Mouse (Mus musculus) adrenal gland, postnatal 14 days (tissue): Measurements from ENCODE around the gene C730034F03Rik. TPM values are rescaled to one million over a fixed set of nuclear protein-coding genes. Genes with fewer than 3 reads are reported as not detected.

Experiments
- DNase-seq: peaks from one replicate; pipeline ENCODE4 v3.0.0; 2021; ENCODE audit warnings: mixed read lengths
- total RNA-seq: library from RNA; stranded (reverse); gene quantifications from 2 replicates; pipeline ENCODE4 v1.2.3, GENCODE M21; 2021

Gene C730034F03Rik
- total RNA-seq, 1 experiment from 2014 or later: 2.5 TPM

DNA sequence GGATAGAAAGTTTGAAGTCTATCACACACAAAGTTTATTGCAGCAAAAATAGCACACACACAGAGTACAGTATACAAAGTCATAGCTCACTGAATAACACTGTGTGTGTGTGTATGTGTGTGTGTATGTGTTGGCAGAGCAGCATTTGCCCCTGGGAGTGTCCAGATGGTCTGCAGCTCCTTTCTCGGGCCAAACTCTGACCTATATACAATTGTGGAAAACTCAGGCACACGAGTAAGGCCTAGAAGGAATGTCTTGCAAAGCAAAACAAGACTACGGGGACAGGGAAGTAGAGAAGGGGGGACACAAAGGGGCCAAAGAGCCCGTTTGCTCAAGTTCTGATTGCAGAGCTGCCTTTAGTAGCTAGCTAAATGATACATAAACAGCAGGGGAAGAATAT, 3.6 kb downstream of the C730034F03Rik start:
- DNase-seq: no peak

DNA sequence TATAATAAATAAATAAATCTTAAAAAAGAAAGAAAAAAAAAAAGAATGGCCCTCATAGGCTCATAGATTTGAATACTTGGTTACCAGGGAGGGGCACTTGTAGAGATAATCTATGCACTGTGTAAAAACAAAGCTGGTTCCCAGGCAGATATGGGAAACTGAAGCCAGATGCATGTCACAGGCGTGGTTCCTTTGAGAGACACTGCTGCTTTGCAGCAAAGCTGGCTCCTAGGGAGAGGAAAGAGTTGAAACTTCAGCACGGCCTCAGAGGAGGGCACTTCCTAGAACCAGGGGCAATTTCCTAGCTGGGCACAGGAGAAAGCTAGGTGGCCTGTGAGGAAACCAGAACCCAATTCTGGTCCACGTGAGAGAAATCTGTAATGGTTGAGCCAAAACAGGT, 4.7 kb downstream of the C730034F03Rik start:
- DNase-seq: no peak

DNA sequence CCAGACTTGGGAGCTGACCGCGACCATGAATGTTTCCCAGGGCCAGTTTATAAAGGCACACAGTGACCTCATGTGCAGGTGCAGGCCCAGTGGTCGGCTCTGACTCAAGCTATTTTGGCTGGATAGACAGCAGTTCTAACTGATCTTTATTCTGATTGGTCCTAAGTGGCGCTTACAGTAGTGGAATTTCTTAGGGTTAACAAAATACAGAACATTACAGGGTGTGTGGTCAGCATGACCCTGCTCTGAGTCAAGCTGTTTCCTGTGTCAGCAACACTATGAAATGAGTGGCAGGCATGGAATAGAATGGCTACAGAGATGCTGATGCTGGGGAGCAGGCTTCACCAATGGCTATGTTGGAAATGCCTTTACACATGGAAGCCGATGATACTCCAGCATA, 6.5 kb downstream of the C730034F03Rik start:
- no peak for DNase-seq

DNA sequence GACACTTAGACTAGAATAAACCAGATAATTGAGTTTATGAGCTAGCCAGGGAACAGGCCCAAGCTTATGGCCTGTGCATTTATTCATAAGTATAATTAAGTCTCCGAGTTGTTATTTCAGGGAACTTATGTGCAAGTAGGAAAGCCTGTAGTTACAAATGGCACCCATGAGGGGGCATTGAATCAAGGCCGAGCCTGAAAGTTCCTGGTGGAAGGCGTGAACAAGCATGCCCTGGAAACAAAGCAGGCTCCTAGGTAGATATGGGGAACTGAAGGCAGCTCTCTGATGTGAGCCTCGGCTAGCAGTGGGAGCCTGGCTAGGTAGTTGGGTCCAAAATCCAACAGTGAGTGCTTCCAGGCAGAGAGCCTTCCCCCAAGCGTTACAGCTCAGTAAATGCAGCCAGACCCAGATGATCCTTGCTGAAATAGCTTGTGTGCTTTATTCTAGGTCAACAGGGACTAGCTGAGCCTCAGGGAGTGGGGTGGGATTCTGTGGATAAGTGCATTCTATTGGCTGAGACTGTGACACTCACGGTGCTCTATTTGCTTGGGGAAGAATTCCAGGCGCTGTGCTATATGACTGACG, 13.2 kb downstream of the C730034F03Rik start:
- no peak for DNase-seq

DNA sequence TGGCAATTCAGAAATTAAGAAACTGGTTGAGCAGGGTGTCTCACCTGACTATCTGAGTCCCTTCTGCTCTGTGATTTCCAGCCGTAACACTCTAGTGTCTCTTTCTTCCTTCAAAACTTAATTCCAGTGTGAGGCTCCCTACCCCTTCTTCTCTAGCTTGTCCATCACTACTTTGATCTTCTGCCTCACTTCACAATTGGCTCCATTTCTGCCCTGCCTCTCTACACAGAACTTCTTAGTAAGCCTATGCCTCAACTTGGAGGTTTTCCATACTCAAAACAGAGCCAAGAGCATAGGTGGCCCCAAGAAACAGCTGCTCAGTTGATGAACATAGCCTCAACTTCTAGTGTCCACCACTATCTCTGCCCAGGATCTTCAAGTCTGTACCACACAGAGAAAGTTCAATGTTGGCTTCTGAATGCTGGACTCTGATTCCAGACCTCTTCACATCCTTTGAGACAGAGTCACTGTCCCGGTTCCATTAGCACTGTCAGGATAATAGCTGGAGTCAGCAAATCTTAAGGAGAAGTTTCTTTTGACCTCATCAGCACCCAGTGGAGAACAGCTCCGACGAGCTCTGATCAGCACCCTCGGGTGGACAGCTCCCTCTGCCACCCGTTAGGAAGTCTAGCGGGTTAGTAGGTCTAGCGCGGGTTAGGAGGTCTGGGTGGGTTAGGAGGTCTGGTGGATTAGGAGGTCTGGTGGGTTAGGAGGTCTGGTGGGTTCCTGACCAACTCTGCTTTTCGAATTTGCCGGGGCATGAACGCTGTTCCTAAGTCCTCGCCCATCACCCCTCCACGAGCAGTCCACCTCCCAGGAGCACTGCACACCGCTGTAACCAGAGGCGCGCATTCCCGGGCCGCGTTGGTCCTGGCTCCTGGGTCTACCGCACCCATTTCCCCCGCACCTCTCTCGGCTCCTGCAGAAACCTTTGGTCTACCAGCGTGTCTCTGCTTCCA, 23.8 kb downstream of the C730034F03Rik start:
- DNase-seq: peak; percentile 86

DNA sequence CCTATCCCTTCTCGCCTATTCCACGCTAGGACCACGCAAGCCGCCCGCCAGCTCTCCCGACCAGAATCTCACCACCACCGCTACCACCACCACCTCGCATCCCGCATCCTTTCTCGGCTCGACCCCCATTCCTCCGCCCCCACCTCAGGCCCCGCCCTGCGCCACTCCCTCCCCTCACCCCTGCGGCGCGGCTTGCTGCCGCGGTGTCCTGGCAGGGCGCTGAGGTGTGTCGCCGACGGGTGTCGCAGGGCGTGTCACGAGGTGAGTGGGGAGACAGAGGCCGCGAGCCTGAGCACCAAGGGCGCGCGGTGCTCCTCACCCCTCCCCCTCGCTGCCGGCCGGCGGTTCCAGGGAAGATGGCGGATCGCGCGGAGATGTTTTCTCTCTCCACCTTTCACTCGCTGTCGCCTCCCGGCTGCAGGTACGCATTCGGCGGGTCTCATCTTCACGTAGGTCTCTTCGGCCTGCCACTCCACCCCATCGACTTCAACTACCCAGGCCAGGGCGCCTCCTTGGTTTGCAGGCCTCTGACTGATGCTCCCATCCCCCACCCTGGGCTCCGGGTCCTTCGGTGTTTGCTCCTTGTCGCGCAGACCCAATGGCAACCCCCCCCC, 24.6 kb downstream of the C730034F03Rik start, which contains the start of gene Mapk8ip2:
Gene Mapk8ip2 (plus strand): TSS at position 49 of the 614 bp plus-strand sequence.
- peak; percentile 51 for DNase-seq

DNA sequence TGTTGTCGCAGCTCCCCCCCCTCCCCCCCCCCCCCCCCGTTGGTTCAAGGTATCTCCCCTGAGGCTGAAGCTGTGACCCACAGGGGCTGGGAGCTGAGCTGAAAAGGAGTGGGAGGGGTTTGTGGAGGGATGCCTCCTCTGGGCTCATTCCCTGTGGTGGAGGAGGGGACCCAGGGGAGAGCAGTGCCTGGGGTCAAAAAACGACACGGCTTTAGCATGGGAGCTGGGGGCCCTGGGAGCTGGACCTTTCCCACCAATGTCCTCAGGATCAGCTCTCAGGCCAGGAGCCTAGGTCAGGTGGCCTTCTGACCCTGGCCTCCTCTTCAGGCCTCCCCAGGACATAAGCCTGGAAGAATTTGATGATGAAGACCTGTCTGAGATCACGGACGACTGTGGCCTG, 25.5 kb downstream of the C730034F03Rik start:
- no peak for DNase-seq

DNA sequence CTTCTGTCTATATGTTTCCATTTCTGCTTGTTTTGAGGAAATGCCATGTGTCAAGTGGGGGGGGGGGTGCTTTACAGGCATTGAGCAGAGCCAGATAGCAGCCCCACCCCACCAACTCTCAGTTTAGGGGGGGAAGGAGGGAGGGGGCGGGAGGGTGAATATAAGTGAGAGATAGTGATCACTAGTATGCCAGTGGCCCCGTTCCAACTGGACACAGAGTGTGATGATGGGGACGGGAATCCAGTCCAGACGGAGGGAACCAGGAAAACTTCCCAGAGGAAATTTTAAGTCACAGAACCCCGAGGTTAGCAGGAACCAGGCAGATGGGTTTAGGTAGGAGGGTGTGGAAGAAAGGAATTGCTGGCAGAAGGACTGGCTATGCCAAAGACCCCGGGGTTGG, 26.3 kb downstream of the C730034F03Rik start:
- DNase-seq: no peak

DNA sequence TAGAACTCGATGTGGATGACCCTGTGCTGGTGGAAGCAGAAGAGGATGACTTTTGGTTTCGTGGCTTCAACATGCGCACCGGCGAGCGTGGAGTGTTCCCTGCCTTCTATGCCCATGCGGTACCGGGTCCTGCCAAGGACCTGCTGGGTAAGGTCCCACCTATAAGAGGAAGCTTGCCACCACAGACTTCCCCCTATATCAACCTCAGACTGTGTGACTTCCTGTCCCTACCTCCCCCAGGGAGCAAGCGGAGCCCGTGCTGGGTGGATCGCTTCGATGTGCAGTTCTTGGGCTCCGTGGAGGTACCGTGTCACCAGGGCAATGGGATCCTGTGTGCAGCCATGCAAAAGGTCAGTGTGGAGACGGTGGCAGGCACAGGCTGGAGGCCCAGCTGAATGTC, 29.6 kb downstream of the C730034F03Rik start:
- DNase-seq: no peak

DNA sequence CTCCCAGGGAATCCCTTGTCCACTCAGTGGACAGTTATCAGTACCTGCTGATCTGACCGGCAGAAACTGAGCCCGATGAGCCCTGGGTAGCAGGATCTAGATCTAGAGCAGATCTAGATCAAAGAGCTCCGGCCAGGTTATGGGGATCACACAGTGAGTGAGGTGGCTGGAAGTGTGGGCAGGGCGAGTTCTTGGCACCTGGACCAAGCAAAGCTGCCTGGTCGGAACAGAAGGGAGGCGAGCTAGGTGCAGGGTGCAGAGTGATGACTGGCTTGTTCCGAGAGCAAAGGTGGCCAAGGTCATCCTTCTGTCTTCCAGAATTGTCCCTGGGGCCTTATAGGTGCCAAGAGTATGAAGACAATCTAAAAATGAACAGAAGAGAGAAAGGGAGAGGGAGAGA, 30.4 kb downstream of the C730034F03Rik start:
- no peak for DNase-seq

DNA sequence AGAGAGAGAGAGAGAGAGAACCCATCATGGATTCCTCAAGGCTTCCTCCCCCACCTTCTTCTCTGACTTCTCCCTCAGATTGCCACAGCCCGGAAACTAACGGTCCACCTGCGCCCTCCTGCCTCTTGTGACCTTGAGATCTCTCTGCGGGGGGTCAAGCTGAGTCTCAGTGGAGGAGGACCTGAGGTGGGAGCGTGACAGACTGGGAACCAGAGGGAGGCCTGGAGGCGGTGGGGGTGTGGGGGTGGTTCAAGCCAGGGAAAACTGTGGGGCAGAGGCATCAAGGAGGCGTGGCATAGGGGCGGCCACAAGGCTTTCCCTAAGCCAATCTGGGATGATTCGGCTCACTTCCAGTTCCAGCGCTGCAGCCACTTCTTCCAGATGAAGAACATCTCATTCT, 30.9 kb downstream of the C730034F03Rik start:
- DNase-seq: no peak

DNA sequence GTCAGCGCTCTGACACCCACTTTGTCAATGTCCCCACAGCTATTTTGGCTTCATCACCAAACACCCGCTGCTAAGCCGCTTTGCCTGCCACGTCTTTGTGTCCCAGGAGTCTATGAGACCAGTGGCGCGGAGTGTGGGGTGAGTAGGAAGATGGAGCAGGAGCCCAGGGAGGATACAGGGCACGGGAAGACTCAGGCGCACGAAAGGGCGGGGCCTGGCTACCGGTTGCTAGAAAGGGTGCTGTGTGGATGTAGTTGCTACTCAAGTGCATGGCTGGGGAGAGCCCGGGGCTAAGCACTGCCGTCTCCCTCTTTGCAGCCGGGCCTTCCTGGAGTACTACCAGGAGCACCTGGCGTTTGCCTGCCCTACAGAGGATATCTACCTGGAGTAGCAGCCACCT, 31.9 kb downstream of the C730034F03Rik start:
- DNase-seq: no peak

DNA sequence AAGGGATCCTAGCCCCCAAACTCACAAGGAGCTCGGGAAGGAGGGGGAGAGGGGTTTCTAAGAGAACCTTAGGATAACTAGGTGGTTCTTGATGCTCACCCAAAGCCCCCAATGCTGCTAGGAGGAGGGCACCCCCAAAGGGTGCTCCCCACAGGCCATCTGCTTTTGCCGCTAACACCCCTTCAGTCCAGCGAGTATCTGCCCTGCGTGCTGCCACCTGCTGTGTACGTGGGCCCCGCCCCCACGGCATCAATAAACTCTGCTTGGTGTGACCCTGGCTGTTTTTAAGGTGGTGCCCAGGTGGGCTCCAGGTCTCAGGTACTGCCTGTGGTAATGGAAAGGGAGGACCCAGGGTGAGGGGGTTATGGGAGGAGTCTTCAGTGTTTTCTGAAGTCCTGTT, 32.8 kb downstream of the C730034F03Rik start:
- DNase-seq: no peak

DNA sequence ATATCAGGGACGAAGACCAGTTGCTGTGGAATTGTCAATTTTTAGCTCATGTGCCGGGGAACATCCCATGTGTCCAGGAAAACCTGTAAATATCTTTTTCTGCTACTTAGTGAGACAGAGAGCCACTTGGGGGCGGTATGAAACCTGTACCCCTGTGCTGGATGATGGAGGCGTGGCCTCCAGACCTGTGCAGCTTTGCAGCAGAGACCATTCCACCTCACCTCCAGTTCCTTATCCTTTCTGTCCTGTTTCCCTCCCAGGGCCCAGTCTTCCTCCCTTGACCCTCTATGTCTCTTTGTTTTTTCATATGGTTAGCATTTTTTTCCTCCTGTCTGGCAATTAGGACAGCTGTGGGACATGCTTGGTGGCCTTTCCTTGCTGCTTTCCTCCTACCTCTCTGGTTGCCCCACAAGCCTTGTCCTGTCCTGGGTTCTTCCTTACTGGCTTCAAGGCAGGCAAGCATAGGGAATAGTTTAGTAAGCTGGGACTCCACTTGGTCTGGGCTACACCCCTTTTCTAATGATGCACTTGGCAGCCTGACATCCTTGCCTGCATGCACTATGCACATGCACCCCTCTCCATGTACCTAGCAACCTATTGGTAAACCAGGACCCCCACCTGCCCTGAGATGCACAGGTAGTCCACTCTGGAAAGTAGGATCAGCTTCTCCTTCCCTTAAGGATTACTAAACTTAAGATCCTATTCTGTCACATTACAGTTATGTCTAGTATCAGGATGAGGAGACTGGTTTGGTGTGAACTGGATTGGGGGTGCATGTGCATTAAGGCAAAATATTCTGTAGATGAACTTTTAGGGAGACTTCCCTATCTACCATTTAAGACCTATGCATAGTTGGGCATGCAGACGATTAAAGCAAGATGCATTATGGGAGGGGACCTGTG, 34.2 kb downstream of the C730034F03Rik start:
- DNase-seq: no peak

DNA sequence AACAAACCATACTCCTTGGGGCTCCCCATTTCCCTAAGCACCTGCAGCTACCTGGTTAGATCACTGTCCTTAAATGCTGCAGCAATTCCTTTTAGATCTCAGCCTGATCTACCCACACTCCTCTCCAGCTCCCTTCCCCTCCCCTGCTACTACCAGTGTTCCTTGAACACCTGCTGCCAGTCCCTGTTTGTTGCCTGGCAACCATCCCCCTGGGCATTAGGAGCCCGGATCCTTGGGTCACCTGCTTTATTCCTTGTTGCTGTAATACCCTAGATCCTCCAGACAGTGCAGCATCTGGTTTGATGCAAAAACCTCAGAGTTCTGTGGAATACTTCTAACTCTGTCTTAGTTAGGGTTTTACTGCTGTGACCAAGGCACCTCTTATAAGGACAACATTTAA, 35.7 kb downstream of the C730034F03Rik start:
- no peak for DNase-seq

DNA sequence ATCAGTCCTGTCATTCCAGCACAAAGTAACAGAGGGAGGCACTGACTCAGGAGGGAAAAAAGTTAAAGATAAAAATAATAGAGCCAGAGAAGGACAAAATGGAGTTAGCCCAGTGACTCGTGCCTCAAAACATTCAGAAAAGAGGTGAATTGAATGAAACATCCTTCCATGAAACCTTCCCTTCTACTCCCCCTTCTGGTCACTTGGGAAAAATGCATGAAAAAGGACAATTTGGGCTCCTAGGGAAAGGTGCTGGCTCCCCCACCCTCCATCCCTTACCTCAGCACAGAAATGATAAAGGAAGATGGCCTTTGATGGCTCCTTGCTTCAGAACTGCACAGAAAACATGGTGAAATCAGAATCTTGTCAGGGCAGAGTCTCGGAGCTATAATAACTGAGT, 39.2 kb downstream of the C730034F03Rik start:
- no peak for DNase-seq

DNA sequence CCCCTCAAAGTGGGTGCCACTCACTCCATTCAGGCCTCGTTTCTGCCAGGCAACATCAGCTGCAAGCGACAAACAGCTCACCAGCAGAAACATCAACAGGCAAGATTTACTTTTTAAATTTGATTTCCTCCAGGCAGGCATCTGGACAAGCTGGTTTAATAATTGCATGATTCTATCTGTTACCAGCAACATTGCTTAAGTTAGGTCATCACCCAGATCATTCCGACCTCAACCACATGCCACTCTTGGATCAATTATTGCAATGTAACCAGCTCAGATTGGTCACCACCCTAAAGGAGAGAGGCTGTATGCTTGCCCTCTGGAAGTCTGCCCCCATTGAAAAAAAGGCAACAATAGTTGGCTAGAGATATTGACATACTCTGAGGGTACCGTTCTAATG, 42.1 kb downstream of the C730034F03Rik start:
- no peak for DNase-seq

DNA sequence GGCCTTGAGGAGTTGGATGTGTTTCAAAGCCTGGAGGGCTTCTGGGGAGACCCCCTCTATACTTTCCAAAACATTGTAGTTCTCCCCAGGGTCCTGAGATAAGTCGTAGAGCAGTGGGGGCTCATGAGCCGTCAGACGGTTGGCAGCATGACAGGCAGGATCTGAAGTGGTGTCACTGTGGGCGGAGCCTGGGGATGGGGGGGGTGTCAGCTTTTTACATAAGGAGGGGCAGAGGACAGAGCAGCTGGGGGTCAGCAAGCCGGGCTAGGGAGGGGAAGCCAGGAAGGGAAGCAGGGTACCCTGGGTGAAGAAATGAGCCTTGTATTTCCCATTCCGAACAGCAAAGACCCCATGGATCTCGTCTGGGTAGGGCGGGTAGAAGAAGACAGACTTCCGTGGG, 44.0 kb downstream of the C730034F03Rik start:
- no peak for DNase-seq

DNA sequence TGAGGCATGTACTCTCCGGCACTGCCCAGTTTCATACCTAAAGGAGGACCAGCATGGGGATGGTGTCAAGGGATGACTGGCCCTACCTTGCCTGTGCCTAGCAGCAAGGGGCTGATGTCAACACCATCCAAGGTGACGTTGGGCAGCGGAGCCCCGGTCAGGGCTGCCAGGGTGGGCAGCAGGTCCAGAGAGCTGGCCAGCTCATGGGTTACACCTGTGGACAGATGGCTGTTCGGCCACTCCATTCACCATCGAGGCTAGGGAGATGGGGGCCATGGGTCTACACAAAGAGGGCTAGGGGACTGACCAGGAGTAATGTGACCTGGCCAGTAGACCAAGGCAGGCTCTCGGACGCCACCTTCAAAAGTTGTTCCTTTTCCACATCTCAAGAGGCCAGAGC, 44.5 kb downstream of the C730034F03Rik start:
- DNase-seq: no peak

DNA sequence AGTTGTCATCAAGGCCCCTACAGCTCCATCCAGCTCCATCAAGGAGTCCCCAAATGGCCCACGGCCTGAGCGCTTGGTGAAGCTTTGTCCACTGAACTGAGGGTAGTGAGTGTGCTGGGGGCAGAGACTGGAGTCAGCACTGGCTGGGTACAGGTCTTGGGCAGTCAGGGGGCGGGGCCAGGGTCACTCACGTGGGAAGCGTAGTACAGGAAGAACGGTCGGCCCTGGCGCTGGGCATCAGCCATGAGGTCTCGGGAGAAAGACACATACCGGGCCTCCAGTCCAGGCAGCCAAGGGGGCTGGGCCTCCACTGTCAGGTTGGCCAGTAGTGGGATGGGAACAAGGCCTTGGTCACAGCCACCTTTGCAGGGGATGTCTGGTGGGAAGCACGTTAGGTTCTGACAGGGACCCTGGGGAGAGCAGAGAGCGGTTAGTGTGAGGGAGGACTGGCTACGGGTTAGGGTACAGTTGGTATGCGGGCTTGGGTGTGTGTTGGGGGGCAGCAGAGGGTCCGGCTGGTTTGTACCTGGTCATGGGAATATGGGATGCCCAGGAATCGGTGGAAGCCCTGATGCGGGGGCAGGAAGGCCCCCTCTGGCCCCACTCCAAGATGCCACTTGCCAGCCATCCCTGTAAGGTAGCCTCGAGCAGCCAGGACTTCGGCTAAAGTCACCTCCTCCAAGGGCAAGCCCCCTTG, 45.4 kb downstream of the C730034F03Rik start:
- no peak for DNase-seq

DNA sequence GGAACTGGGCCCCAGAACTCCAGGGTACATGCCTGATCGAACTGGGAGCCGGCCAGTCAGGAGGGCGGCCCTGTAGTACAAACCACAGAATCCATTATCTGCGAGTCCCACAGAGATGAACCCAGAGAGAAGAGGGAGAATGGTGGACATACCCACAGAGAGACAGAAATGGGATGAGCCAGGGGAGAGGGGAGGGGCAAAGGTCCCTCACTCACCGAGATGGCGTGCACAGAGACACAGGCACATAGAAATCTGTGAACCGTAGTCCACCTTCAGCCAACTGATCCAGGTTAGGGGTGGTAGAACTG, 45.9 kb downstream of the C730034F03Rik start:
- DNase-seq: no peak
